Mouse (Mus musculus) hindbrain, embryonic 12.5 days (tissue): Measurements from ENCODE around the gene Omd. TPM values are rescaled to one million over a fixed set of nuclear protein-coding genes. Genes with fewer than 3 reads are reported as not detected.

Experiments used
- ATAC-seq: fragments of 200-750 bp; cut with Nextera tagmentation; 2 replicates; pipeline ENCODE4 v1.8.0; 2017; ENCODE audit warnings: moderate TSS enrichment; ENCODE audit not compliant: low FRiP score
- H3K27ac ChIP-seq: fragments of 300-500 bp; sonication (generic); 2 replicates; pipeline ENCODE4 v1.5.1; 2016; ENCODE audit warnings: mild to moderate bottlenecking
- H3K27me3 ChIP-seq: fragments of 300-500 bp; sonication (generic); 2 replicates; pipeline ENCODE4 v1.6.1; 2016; ENCODE audit warnings: mild to moderate bottlenecking
- H3K36me3 ChIP-seq: fragments of 300-500 bp; sonication (generic); 2 replicates; pipeline ENCODE4 v1.6.1; 2016; ENCODE audit warnings: mild to moderate bottlenecking
- H3K4me1 ChIP-seq: fragments of 300-500 bp; sonication (generic); 2 replicates; pipeline ENCODE4 v1.6.1; 2016
- H3K4me2 ChIP-seq: fragments of 300-500 bp; sonication (generic); replicated peaks from 2 replicates; pipeline ENCODE4 v1.6.1; 2016; ENCODE audit warnings: mild to moderate bottlenecking
- H3K4me3 ChIP-seq: fragments of 300-500 bp; sonication (generic); 2 replicates; pipeline ENCODE4 v1.5.1; 2016; ENCODE audit warnings: mild to moderate bottlenecking
- H3K9ac ChIP-seq: fragments of 300-500 bp; sonication (generic); 2 replicates; pipeline ENCODE4 v1.6.1; 2016; ENCODE audit warnings: mild to moderate bottlenecking, moderate library complexity
- H3K9me3 ChIP-seq: fragments of 300-500 bp; sonication (generic); replicated peaks from 2 replicates; pipeline ENCODE4 v1.6.1; 2016; ENCODE audit warnings: mild to moderate bottlenecking
- WGBS: fragments of 180-500 bp; shearing (Covaris S2); methylation state at CpG from one replicate; pipeline ENCODE4 v1.1.7; 2016; 5-methylcytosine and 5-hydroxymethylcytosine counted together
- polyA plus RNA-seq: library from polyadenylated mRNA; unstranded; fragments of >200 nt; fragmentation: Nextera tagmentation; extraction: Ambion mirVana; gene quantifications from 2 replicates; pipeline ENCODE4 v1.2.1, GENCODE M21; 2016

Gene Omd
- polyA plus RNA-seq, 1 experiment from 2014 or later, result 0.58 TPM

DNA sequence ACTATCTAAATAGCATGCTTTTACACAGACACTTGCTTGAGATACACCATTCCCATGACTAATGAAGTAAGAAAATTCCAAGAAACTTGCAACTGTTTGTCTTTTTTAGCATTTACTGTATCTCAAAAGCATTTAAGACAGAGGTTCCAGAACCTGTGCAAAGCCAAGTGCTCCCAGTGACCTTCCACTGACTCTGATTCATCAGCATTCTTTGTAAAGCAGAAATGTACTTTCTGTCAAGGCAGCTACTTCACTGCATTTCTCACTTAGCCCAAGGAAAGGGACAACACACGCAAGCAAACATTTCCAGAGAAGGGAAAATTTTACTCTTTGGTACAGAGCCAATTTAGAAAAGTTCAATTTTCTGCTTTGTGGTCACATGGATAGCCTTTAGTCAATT is 41.0 kb downstream of the Omd start:
- WGBS, result 88% methylated on average over 1 of the region's 1 CpGs

DNA sequence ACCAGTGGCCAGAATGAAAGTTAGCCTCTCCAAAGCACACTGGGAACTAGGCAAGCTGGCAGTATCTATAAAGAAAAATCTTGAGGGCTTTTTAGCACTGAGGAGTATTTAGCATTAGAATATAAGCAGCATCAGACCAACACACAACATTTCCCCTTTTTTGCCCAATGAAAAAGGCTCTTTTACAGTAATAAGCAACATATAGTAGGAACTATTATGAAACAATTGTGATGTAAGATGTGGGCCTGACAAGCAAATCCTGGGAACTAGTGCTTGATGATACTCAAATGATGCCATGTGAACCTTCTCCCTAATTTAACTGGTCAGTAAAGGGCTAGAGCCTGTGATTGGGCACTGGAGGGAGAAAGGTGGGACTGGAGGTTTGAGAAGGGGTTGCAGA is 45.9 kb downstream of the Omd start:
- Histone ChIP-seq H3K36me3 (no peaks in the 10 kb centered on the region), H3K4me3 (no peak overlapping the region), H3K4me1 (no peaks in the 10 kb centered on the region), H3K27ac (no peak overlapping the region), H3K4me2 (no peak overlapping the region), H3K9ac (no peak overlapping the region), H3K9me3 (no peaks in the 10 kb centered on the region), H3K27me3 (no peaks in the 10 kb centered on the region)
- ATAC-seq, result no peak

More for the DNA sequence above, 41.0 kb downstream of the Omd start:
- H3K4me3 ChIP-seq, result no peak overlapping the region
- H3K27me3 ChIP-seq, result no peaks in the 10 kb centered on the region
- no peak for ATAC-seq
- H3K9ac ChIP-seq, result no peak overlapping the region
- H3K27ac ChIP-seq, result no peak overlapping the region
- no peaks in the 10 kb centered on the region for H3K36me3 ChIP-seq
- no peaks in the 10 kb centered on the region for H3K4me1 ChIP-seq
- no peak overlapping the region for H3K4me2 ChIP-seq
- no peaks in the 10 kb centered on the region for H3K9me3 ChIP-seq

DNA sequence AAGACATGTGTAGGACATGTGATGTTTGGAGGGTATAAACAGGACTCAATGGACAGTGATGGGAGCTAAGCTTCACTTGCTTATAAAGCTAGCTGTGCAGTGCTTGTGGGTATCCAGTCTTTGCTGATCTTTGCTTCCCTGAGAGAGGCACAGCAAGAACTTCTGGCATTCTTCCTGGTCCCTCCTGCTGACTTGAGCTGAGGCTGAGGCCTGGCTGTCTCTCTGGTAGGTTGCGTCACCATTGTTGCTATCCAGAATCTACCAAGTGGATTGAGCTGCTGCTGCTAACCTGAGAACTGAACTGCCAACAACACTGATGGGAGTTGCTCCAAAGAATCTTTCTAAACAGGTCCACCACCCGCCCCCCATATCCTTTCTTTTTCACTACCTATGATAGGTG is 46.8 kb downstream of the Omd start:
- Histone ChIP-seq H3K27me3 (no peaks in the 10 kb centered on the region), H3K4me2 (no peak overlapping the region), H3K9ac (no peak overlapping the region), H3K4me3 (no peak overlapping the region), H3K9me3 (no peaks in the 10 kb centered on the region), H3K4me1 (no peaks in the 10 kb centered on the region), H3K36me3 (no peaks in the 10 kb centered on the region), H3K27ac (no peak overlapping the region)
- no peak for ATAC-seq
- WGBS, result 92% methylated on average over 2 of the region's 2 CpGs

DNA sequence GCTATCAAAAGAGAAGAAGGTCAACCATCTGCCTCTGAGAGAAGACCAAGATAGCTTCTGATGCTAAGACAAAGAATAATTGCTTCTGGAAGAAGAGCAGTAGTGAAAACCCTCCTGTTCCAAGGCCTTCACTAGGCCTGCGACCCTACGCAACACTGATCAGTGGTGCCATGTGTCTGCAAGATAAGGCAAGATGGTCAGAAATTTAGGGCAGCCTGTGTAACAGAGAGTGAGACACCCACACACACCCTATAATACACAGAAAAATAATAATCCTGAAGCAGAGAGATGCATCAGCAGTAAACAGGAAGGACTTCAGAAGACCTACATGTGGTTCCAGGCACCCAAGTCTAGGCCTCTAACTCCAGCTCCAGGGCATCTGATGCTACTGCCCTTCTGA is 57.7 kb downstream of the Omd start:
- no peaks in the 10 kb centered on the region for H3K9me3 ChIP-seq
- H3K27ac ChIP-seq, result no peak overlapping the region
- no peak for ATAC-seq
- no peaks in the 10 kb centered on the region for H3K27me3 ChIP-seq
- WGBS, result 98% methylated on average over 2 of the region's 2 CpGs
- H3K36me3 ChIP-seq, result no peaks in the 10 kb centered on the region
- no peak overlapping the region for H3K4me3 ChIP-seq
- H3K4me1 ChIP-seq, result no peaks in the 10 kb centered on the region
- H3K4me2 ChIP-seq, result no peak overlapping the region
- H3K9ac ChIP-seq, result no peak overlapping the region

Other genes with a start within 250 kb of the Omd start
- 40.7 and 44.2 TPM in 2 replicates for gene Bicd2, start 240.9 kb upstream of the Omd start, polyA plus RNA-seq
- 16.5 and 17.3 TPM in 2 replicates for gene Ippk, start 161.2 kb upstream of the Omd start, polyA plus RNA-seq
- gene Tes3-ps, start 89.1 kb upstream of the Omd start, polyA plus RNA-seq, result 0.79 and 1.3 TPM in 2 replicates
- 1.4 TPM in 2 replicates for gene Ecm2, start 77.7 kb upstream of the Omd start, polyA plus RNA-seq
- 3.0 and 4.8 TPM in 2 replicates for gene Aspn, start 38.0 kb upstream of the Omd start, polyA plus RNA-seq
- gene Ogn, start 25.6 kb downstream of the Omd start, polyA plus RNA-seq, result 25.9 and 39.8 TPM in 2 replicates
- gene Cenpp, start 70.3 kb downstream of the Omd start, polyA plus RNA-seq, result 19.3 and 20.6 TPM in 2 replicates
- 23.7 and 29.4 TPM in 2 replicates for gene Nol8, start 70.6 kb downstream of the Omd start, polyA plus RNA-seq
- 77.2 and 80.5 TPM in 2 replicates for gene Iars, start 99.6 kb downstream of the Omd start, polyA plus RNA-seq
- gene Gm30302, start 216.5 kb downstream of the Omd start, polyA plus RNA-seq, result not detected in 2 replicates